Mouse (Mus musculus) lung, embryonic 16.5 days (tissue): ENCODE results near the gene Lad1. TPM values are rescaled to one million over a fixed set of nuclear protein-coding genes. Genes with fewer than 3 reads are reported as not detected.

Source experiments
- ATAC-seq: fragments of 200-750 bp; cut with Nextera tagmentation; 2 replicates; pipeline ENCODE4 v1.8.0; 2017; ENCODE audit warnings: low read depth, mild to moderate bottlenecking, moderate library complexity
- H3K27ac ChIP-seq: fragments of 300-500 bp; sonication (generic); 2 replicates; pipeline ENCODE4 v1.5.1; 2014; ENCODE audit warnings: mild to moderate bottlenecking, control low read depth, low read length
- H3K27me3 ChIP-seq: fragments of 300-500 bp; sonication (generic); 2 replicates; pipeline ENCODE4 v1.6.1; 2014; ENCODE audit warnings: low read depth, low read length, mixed read lengths; ENCODE audit not compliant: control insufficient read depth, insufficient read depth
- H3K36me3 ChIP-seq: fragments of 300-500 bp; sonication (generic); 2 replicates; pipeline ENCODE4 v1.6.1; 2014; ENCODE audit warnings: low read length; ENCODE audit not compliant: control insufficient read depth, insufficient read depth
- H3K4me1 ChIP-seq: fragments of 300-500 bp; sonication (generic); replicated peaks from 2 replicates; pipeline ENCODE4 v1.6.1; 2014; ENCODE audit warnings: low read length, mixed read lengths; ENCODE audit not compliant: control insufficient read depth, insufficient read depth
- H3K4me2 ChIP-seq: fragments of 300-500 bp; sonication (generic); 2 replicates; pipeline ENCODE4 v1.6.1; 2014; ENCODE audit warnings: low read depth, low read length, control low read depth
- H3K4me3 ChIP-seq: fragments of 300-500 bp; sonication (generic); 2 replicates; pipeline ENCODE4 v1.5.1; 2014; ENCODE audit warnings: mild to moderate bottlenecking, low read length, control low read depth
- H3K9ac ChIP-seq: fragments of 300-500 bp; sonication (generic); 2 replicates; pipeline ENCODE4 v1.6.1; 2014; ENCODE audit warnings: low read length, control low read depth
- H3K9me3 ChIP-seq: fragments of 300-500 bp; sonication (generic); 2 replicates; pipeline ENCODE4 v1.6.1; 2016; ENCODE audit warnings: low read length; ENCODE audit not compliant: control insufficient read depth
- WGBS: fragments of 180-500 bp; shearing (Covaris S2); extraction: QIAGEN DNeasy Blood & Tissue Kit; methylation state at CpG from one replicate; pipeline ENCODE4 v1.1.7; 2014; 5-methylcytosine and 5-hydroxymethylcytosine counted together
- polyA plus RNA-seq: library from polyadenylated mRNA; unstranded; fragments of >200 nt; fragmentation: Nextera tagmentation; extraction: Ambion mirVana; gene quantifications from 2 replicates; pipeline ENCODE4 v1.2.1, GENCODE M21; 2015

Gene Lad1
- polyA plus RNA-seq, 1 experiment from 2014 or later: 16.2 TPM

GRCm38 (mm10) chr1:135814531-135814930 lies 3.9 kb upstream of the Lad1 start:
- Histone ChIP-seq H3K27me3 (peaks cover 11% of the 10 kb centered on the region; the same call in 1 of the 2 replicates), H3K27ac (no peak overlapping the region), H3K36me3 (no peaks in the 10 kb centered on the region), H3K4me2 (no peak overlapping the region), H3K9me3 (no peaks in the 10 kb centered on the region), H3K4me1 (peaks cover 9% of the 10 kb centered on the region; the same call in 1 of the 2 replicates), H3K9ac (no peak overlapping the region), H3K4me3 (no peak overlapping the region)
- ATAC-seq: no peak
- WGBS: 73% methylated on average over 5 of the region's 5 CpGs

- H3K9ac ChIP-seq: no peak overlapping the region
- H3K4me2 ChIP-seq: no peak overlapping the region
- peaks cover 9% of the 10 kb centered on the region for H3K4me1 ChIP-seq
- no peak overlapping the region for H3K4me3 ChIP-seq
- 36% methylated on average over 4 of the region's 4 CpGs for WGBS
- H3K27me3 ChIP-seq: peaks cover 16% of the 10 kb centered on the region; the same call in 1 of the 2 replicates
- H3K27ac ChIP-seq: no peak overlapping the region
- no peak for ATAC-seq
- no peaks in the 10 kb centered on the region for H3K36me3 ChIP-seq
- no peaks in the 10 kb centered on the region for H3K9me3 ChIP-seq
These were observed 803 bp upstream of the Lad1 start for GRCm38 (mm10) chr1:135817595-135817994.

- WGBS: 64% methylated on average over 10 of the region's 10 CpGs
- peaks cover 16% of the 10 kb centered on the region; the same call in 1 of the 2 replicates for H3K27me3 ChIP-seq
- no peaks in the 10 kb centered on the region for H3K9me3 ChIP-seq
- ATAC-seq: peak; percentile 42; the same call in 1 of the 2 replicates
- no peaks in the 10 kb centered on the region for H3K36me3 ChIP-seq
- H3K4me2 ChIP-seq: peak overlapping the region; percentile 89
- H3K27ac ChIP-seq: no peak overlapping the region
- peaks cover 9% of the 10 kb centered on the region for H3K4me1 ChIP-seq
- no peak overlapping the region for H3K9ac ChIP-seq
- H3K4me3 ChIP-seq: peak overlapping the region; percentile 57
These were observed 1.7 kb downstream of the Lad1 start for GRCm38 (mm10) chr1:135820071-135820470.

- H3K9me3 ChIP-seq: no peaks in the 10 kb centered on the region
- ATAC-seq: 0 out of 2 replicates have a peak, but pooled peaks have one; percentile 13
- no peaks in the 10 kb centered on the region for H3K36me3 ChIP-seq
- H3K27me3 ChIP-seq: peaks cover 16% of the 10 kb centered on the region; the same call in 1 of the 2 replicates
- H3K4me2 ChIP-seq: peak overlapping the region; percentile 14; the same call in 1 of the 2 replicates
- WGBS: 61% methylated on average over 16 of the region's 16 CpGs
- H3K4me1 ChIP-seq: peaks cover 9% of the 10 kb centered on the region
- 0 out of 2 replicates have a peak overlapping the region, but pooled peaks have one; percentile 17 for H3K27ac ChIP-seq
- H3K9ac ChIP-seq: peak overlapping the region; percentile 30
- H3K4me3 ChIP-seq: no peak overlapping the region
These were observed 2.5 kb downstream of the Lad1 start for GRCm38 (mm10) chr1:135820736-135821364.

- Histone ChIP-seq H3K9me3 (no peaks in the 10 kb centered on the region), H3K4me3 (no peak overlapping the region), H3K36me3 (no peaks in the 10 kb centered on the region), H3K27ac (no peak overlapping the region), H3K27me3 (peaks cover 15% of the 10 kb centered on the region; the same call in 1 of the 2 replicates), H3K4me1 (peaks cover 9% of the 10 kb centered on the region), H3K4me2 (no peak overlapping the region), H3K9ac (no peak overlapping the region)
- ATAC-seq: no peak
- 76% methylated on average over 7 of the region's 7 CpGs for WGBS
These were observed 3.4 kb downstream of the Lad1 start for GRCm38 (mm10) chr1:135821780-135822179.

GRCm38 (mm10) chr1:135828918-135829317 lies 10.5 kb downstream of the Lad1 start:
- Histone ChIP-seq H3K9me3 (no peaks in the 10 kb centered on the region), H3K4me2 (no peak overlapping the region), H3K27ac (no peak overlapping the region), H3K27me3 (no peaks in the 10 kb centered on the region), H3K36me3 (no peaks in the 10 kb centered on the region), H3K4me1 (no peaks in the 10 kb centered on the region), H3K4me3 (no peak overlapping the region), H3K9ac (no peak overlapping the region)
- ATAC-seq: no peak
- WGBS: 11% methylated on average over 1 of the region's 1 CpGs

GRCm38 (mm10) chr1:135834206-135834859 lies 15.9 kb downstream of the Lad1 start:
- H3K9me3 ChIP-seq: no peaks in the 10 kb centered on the region
- no peak overlapping the region for H3K4me3 ChIP-seq
- no peak overlapping the region for H3K27ac ChIP-seq
- 45% methylated on average over 6 of the region's 6 CpGs for WGBS
- no peak overlapping the region for H3K4me2 ChIP-seq
- H3K4me1 ChIP-seq: peaks cover 6% of the 10 kb centered on the region; the same call in 1 of the 2 replicates
- no peak for ATAC-seq
- no peaks in the 10 kb centered on the region for H3K27me3 ChIP-seq
- H3K9ac ChIP-seq: no peak overlapping the region
- no peaks in the 10 kb centered on the region for H3K36me3 ChIP-seq

- ATAC-seq: no peak
- H3K4me2 ChIP-seq: no peak overlapping the region
- H3K4me1 ChIP-seq: peaks cover 6% of the 10 kb centered on the region; the same call in 1 of the 2 replicates
- H3K27ac ChIP-seq: no peak overlapping the region
- H3K9ac ChIP-seq: no peak overlapping the region
- 72% methylated on average over 8 of the region's 8 CpGs for WGBS
- H3K9me3 ChIP-seq: no peaks in the 10 kb centered on the region
- no peaks in the 10 kb centered on the region for H3K27me3 ChIP-seq
- H3K4me3 ChIP-seq: no peak overlapping the region
- H3K36me3 ChIP-seq: no peaks in the 10 kb centered on the region
These were observed 16.6 kb downstream of the Lad1 start for GRCm38 (mm10) chr1:135834983-135835382.

GRCm38 (mm10) chr1:135835716-135836483 lies 17.5 kb downstream of the Lad1 start, which contains the start of gene Tnnt2:
Tnnt2 (plus strand) TSS chr1:135836354.
- Histone ChIP-seq H3K9ac (no peak within 1 kb of the TSS), H3K27me3 (no peaks in the 10 kb centered on the region), H3K4me1 (peaks cover 6% of the 10 kb centered on the region; the same call in 1 of the 2 replicates), H3K27ac (no peak within 1 kb of the TSS), H3K9me3 (no peaks in the 10 kb centered on the region), H3K4me3 (no peak within 1 kb of the TSS), H3K4me2 (no peak within 1 kb of the TSS), H3K36me3 (no peaks in the 10 kb centered on the region)
- peak; percentile 69 for ATAC-seq
- 28% methylated on average over 9 of the region's 9 CpGs for WGBS
